Mouse (Mus musculus): ENCODE results near the gene Lix1.

DNA sequence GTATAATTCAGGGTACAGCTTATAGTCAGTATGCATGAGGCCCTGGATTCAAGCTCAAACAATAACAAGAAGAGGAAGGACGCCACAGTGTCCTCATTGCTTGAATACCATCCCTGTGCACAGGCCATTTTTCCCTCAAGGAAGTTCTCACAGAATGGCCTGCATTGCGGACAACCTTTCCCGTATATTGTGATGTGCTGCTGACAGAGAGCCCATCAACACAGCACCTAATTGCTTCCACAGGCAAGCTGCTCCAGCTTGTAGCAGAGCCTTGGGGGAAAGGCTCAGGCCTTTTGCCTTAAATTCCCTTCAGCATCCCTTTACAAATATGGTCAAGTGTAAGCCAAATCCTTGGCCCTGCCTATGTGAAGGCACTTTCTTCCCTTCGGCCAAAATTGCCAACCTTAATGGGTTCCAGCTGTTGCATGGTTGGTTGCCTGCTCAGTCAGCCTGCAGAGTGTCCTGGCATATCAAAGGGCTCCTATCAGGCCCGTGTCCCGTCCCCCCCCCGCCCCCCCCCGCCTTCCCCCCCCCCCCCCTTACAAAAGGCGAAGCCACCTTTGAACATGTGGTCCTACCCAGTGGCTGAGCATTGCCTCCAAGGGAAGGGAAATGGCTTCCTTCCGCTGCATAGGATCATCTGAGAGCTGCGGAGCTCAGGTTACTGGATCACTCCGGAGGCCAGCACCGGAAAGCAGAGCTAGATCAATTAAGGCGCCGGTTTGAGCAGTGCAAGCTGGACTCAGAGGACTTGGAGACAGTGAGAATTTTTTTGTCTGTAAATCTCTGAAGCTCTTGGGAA is 88.5 kb downstream of the Lix1 start:
- TF ChIP-seq CTCF (conservative IDR thresholded peaks at IDR 0.05; ENCODE audit: insufficient read depth, insufficient read length, low read depth, low read length) = no peak
- no peak for TF ChIP-seq POLR2A (IDR thresholded peaks at IDR 0.05; ENCODE audit: low read depth, low read length)

Data from kidney, adult 2 months (tissue).